Mouse (Mus musculus) liver, embryonic 14.5 days (tissue): ENCODE results near the gene Sf3a2.

Experiments
- CTCF ChIP-seq: IDR thresholded peaks from 2 replicates; pipeline ENCODE4 v1.5.1; 2016; ENCODE audit warnings: antibody characterized with exemption, low read depth, control low read depth
- EP300 ChIP-seq: IDR thresholded peaks from 2 replicates; pipeline ENCODE4 v1.6.1; 2016; ENCODE audit warnings: antibody characterized with exemption, low read depth

DNA sequence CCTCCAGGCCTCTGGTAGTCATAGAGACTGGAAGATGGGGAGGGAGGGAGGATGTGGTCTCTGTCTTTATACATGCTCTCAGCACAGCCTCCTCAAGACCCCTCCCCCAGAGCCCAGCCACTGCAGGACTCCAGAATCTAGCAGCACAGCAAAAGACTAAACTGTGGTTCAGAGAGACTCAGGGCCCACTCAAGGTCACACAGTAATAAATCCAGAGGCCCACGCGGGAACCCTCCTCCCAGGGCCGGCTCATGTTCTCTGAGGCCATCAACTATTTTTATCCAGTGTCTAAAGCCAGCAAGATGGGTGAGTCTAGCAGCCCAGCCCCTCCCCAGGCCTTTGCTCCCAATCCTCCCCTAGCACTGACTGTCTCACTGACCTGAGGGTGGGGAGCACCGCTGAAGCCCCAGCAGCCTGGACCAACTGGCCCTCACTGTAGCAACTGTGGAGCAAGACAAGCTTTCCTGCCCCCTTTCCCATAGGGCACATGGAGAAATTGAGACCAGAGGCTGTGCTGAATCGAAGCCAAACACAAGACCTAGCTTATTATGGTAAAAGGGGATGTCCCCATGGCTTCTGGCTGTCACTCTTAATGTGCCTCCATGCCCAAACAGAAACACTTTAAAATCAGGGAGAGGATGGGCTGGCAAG, 14.5 kb downstream of the Sf3a2 start:
- TF ChIP-seq CTCF: no peak
- TF ChIP-seq EP300: no peak
